Comparison of ENCODE assay signal across 19 mouse cellular contexts in the genomic region with DNA sequence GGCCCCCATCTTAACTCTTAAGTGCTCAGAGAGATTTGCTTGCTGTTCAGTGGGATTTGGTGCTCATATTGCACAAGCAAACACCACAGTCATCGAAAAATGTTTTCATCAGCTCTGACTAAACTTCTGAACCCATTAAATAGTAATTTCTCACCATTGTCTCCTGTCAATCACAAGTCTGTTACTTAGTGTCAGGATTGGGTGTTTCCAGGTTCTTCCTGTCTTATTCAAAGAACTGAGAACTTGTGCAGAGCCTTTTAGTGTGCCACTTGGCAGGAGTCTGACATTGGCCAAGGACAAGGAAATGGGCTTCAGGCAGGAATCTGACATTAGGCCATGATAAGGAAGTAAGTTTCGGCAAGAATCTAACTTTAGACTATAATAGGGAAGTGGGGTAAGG.
"Had no signal": no experiment of that assay in that cellular context is flagged by ENCODE, and none has a peak within 500 bp of the region (broad histone marks: within the 10 kb centered on the region; RNA-seq: fewer than 3 reads in every experiment).

No protein-coding gene starts in this region.

- H3K4me3 ChIP-seq: midbrain, embryonic 10.5 days; midbrain, embryonic 12.5 days; myocyte; neural tube, embryonic 13.5 days; neural tube, embryonic 15.5 days had no signal

- H3K9ac ChIP-seq: lung, embryonic 14.5 days; midbrain, embryonic 12.5 days; neural tube, embryonic 13.5 days; neural tube, embryonic 15.5 days had no signal

- H3K4me2 ChIP-seq: lung, embryonic 14.5 days; midbrain, embryonic 12.5 days; neural tube, embryonic 13.5 days; neural tube, embryonic 15.5 days had no signal

- DNase-seq: lung, adult 18-20 months; lung, embryonic 14.5 days; lung, postnatal 10 days; lung, postnatal 4 days; midbrain, embryonic 14.5 days; retina, postnatal 1 day; right cerebral cortex, adult 18-20 months; right cerebral cortex, postnatal 25 days; right cerebral cortex, postnatal 4 days; spleen, adult 18-20 months; thymus, adult 18-20 months; thymus, postnatal 14 days; thymus, postnatal 36 days had no signal

- H3K9me3 ChIP-seq: midbrain, embryonic 10.5 days; midbrain, embryonic 12.5 days; neural tube, embryonic 13.5 days; neural tube, embryonic 15.5 days had no signal

- H3K4me1 ChIP-seq: midbrain, embryonic 10.5 days; midbrain, embryonic 12.5 days; neural tube, embryonic 13.5 days; neural tube, embryonic 15.5 days had no signal

- H3K27ac ChIP-seq: midbrain, embryonic 10.5 days; midbrain, embryonic 12.5 days; neural tube, embryonic 13.5 days; neural tube, embryonic 15.5 days had no signal

- ATAC-seq: midbrain, embryonic 16.5 days had no signal

- H3K36me3 ChIP-seq: midbrain, embryonic 10.5 days; midbrain, embryonic 12.5 days; neural tube, embryonic 13.5 days; neural tube, embryonic 15.5 days had no signal

- H3K27me3 ChIP-seq: midbrain, embryonic 12.5 days; neural tube, embryonic 13.5 days; neural tube, embryonic 15.5 days had no signal
